Mouse (Mus musculus) kidney, postnatal 0 days (tissue): ENCODE results near the gene Apc2. TPM values are rescaled to one million over a fixed set of nuclear protein-coding genes. Genes with fewer than 3 reads are reported as not detected.

Source experiments
- ATAC-seq: fragments of 200-750 bp; cut with Nextera tagmentation; replicated peaks from 2 replicates; pipeline ENCODE4 v1.8.0; 2017; ENCODE audit warnings: low read depth, moderate number of reproducible peaks, moderate TSS enrichment, moderate library complexity; ENCODE audit not compliant: low FRiP score
- DNase-seq: peaks from one replicate; pipeline ENCODE4 v3.0.0-alpha.2; 2016; ENCODE audit warnings: low spot score
- H3K27ac ChIP-seq: fragments of 300-500 bp; sonication (generic); 2 replicates; pipeline ENCODE4 v1.5.1; 2014; ENCODE audit warnings: mild to moderate bottlenecking
- H3K27me3 ChIP-seq: fragments of 300-500 bp; sonication (generic); 2 replicates; pipeline ENCODE4 v1.6.1; 2014; ENCODE audit warnings: low read length, mixed read lengths; ENCODE audit not compliant: insufficient read depth
- H3K36me3 ChIP-seq: fragments of 300-500 bp; sonication (generic); 2 replicates; pipeline ENCODE4 v1.6.1; 2014; ENCODE audit warnings: low read length, mixed read lengths; ENCODE audit not compliant: insufficient read depth
- H3K4me1 ChIP-seq: fragments of 300-500 bp; sonication (generic); replicated peaks from 2 replicates; pipeline ENCODE4 v1.6.1; 2014; ENCODE audit warnings: antibody characterized with exemption, low read length, mixed read lengths; ENCODE audit not compliant: insufficient read depth
- H3K4me2 ChIP-seq: fragments of 300-500 bp; sonication (generic); 2 replicates; pipeline ENCODE4 v1.6.1; 2014; ENCODE audit warnings: mild to moderate bottlenecking, low read length, moderate library complexity, mixed read lengths
- H3K4me3 ChIP-seq: fragments of 300-500 bp; sonication (generic); replicated peaks from 2 replicates; pipeline ENCODE4 v1.5.1; 2014; ENCODE audit warnings: low read depth, low read length
- H3K9ac ChIP-seq: fragments of 300-500 bp; sonication (generic); 2 replicates; pipeline ENCODE4 v1.6.1; 2014; ENCODE audit warnings: low read depth, low read length
- H3K9me3 ChIP-seq: fragments of 300-500 bp; sonication (generic); replicated peaks from 2 replicates; pipeline ENCODE4 v1.6.1; 2016; ENCODE audit warnings: low read length, inconsistent platforms, mixed read lengths
- CTCF ChIP-seq: IDR thresholded peaks from 2 replicates; pipeline ENCODE4 v1.5.1; 2016; ENCODE audit warnings: antibody characterized with exemption, low read depth, mild to moderate bottlenecking, moderate library complexity
- WGBS: fragments of 180-500 bp; shearing (Covaris S2); extraction: QIAGEN DNeasy Blood & Tissue Kit; methylation state at CpG from one replicate; pipeline ENCODE4 v1.1.7; 2014; 5-methylcytosine and 5-hydroxymethylcytosine counted together
- polyA plus RNA-seq: library from polyadenylated mRNA; unstranded; fragments of >200 nt; fragmentation: Nextera tagmentation; extraction: Ambion mirVana; gene quantifications from 2 replicates; pipeline ENCODE4 v1.2.1, GENCODE M21; 2015

Gene Apc2
- polyA plus RNA-seq, 1 experiment from 2014 or later = 0.86 TPM

GRCm38 (mm10) chr10:80258752-80259462 is 36.9 kb upstream of the Apc2 start:
- TF ChIP-seq CTCF = no peak

GRCm38 (mm10) chr10:80259463-80259805 is 36.3 kb upstream of the Apc2 start:
- Histone ChIP-seq H3K4me2 (peak overlapping the region; percentile 81), H3K4me3 (no peak overlapping the region), H3K4me1 (peaks cover 15% of the 10 kb centered on the region), H3K27ac (no peak overlapping the region), H3K36me3 (peaks cover 35% of the 10 kb centered on the region), H3K9me3 (no peaks in the 10 kb centered on the region), H3K9ac (no peak overlapping the region), H3K27me3 (no peaks in the 10 kb centered on the region)
- ATAC-seq = no peak
- DNase-seq = no peak
- TF ChIP-seq CTCF = no peak
- WGBS = 68% methylated on average over 6 of the region's 6 CpGs

More at GRCm38 (mm10) chr10:80258752-80259462, 36.9 kb upstream of the Apc2 start:
- Histone ChIP-seq H3K9ac (no peak overlapping the region), H3K27ac (no peak overlapping the region), H3K4me2 (no peak overlapping the region), H3K27me3 (no peaks in the 10 kb centered on the region), H3K36me3 (peaks cover 39% of the 10 kb centered on the region), H3K4me1 (peaks cover 15% of the 10 kb centered on the region), H3K4me3 (no peak overlapping the region), H3K9me3 (no peaks in the 10 kb centered on the region)
- ATAC-seq (no peak), DNase-seq (no peak)
- 89% methylated on average over 14 of the region's 14 CpGs for WGBS

GRCm38 (mm10) chr10:80259861-80260641 is 35.7 kb upstream of the Apc2 start:
- DNase-seq (peak; percentile 51), ATAC-seq (no peak)
- no peaks in the 10 kb centered on the region for H3K9me3 ChIP-seq
- peak overlapping the region; percentile 81 for H3K4me2 ChIP-seq
- peak overlapping the region; percentile 43 for H3K4me3 ChIP-seq
- H3K4me1 ChIP-seq = peaks cover 15% of the 10 kb centered on the region
- peak overlapping the region; percentile 97 for H3K27ac ChIP-seq
- WGBS = 5% methylated on average over 19 of the region's 19 CpGs
- no peaks in the 10 kb centered on the region for H3K27me3 ChIP-seq
- peak overlapping the region; percentile 64 for H3K9ac ChIP-seq
- TF ChIP-seq CTCF = no peak
- H3K36me3 ChIP-seq = peaks cover 30% of the 10 kb centered on the region

GRCm38 (mm10) chr10:80260642-80261584 is 34.9 kb upstream of the Apc2 start, which contains the start of the genes Gamt and Dazap1:
Gene Gamt (minus strand): TSS chr10:80261012.
Gene Dazap1 (plus strand): TSS chr10:80261486.
- H3K4me2 ChIP-seq = peak within 1 kb of the TSS; percentile 81
- peak within 1 kb of the TSS; percentile 64 for H3K9ac ChIP-seq
- DNase-seq (peak; percentile 98), ATAC-seq (peak; percentile 89)
- peaks cover 23% of the 10 kb centered on the region for H3K36me3 ChIP-seq
- H3K9me3 ChIP-seq = no peaks in the 10 kb centered on the region
- H3K27me3 ChIP-seq = no peaks in the 10 kb centered on the region
- under 1% methylated on average over 47 of the region's 49 CpGs for whole genome bisulfite sequencing
- TF ChIP-seq CTCF = no peak
- H3K4me1 ChIP-seq = peaks cover 17% of the 10 kb centered on the region
- H3K4me3 ChIP-seq = peak within 1 kb of the TSS; percentile 43
- H3K27ac ChIP-seq = peak within 1 kb of the TSS; percentile 97

- Histone ChIP-seq H3K9me3 (no peaks in the 10 kb centered on the region), H3K4me1 (peaks cover 23% of the 10 kb centered on the region), H3K27ac (peak overlapping the region; percentile 97), H3K4me2 (peak overlapping the region; percentile 81), H3K36me3 (peaks cover 17% of the 10 kb centered on the region; the same call in 1 of the 2 replicates), H3K4me3 (peak overlapping the region; percentile 43), H3K27me3 (no peaks in the 10 kb centered on the region), H3K9ac (peak overlapping the region; percentile 64)
- under 1% methylated on average over 14 of the region's 14 CpGs for WGBS
- peak; percentile 99 for DNase-seq
- TF ChIP-seq CTCF = no peak
- ATAC-seq = peak; percentile 76
Measured at GRCm38 (mm10) chr10:80261585-80261968, 34.2 kb upstream of the Apc2 start.
